Mouse (Mus musculus) bone marrow, adult 2 months (tissue): ENCODE data around the gene Wasf2.

Experiments
- CTCF ChIP-seq: fragments of 200-500 bp; IDR thresholded peaks from 2 replicates; pipeline ENCODE4 v1.5.1; 2011; ENCODE audit warnings: low read length, control low read depth; ENCODE audit not compliant: control insufficient read depth, insufficient read depth
- POLR2A ChIP-seq: fragments of 200-500 bp; IDR thresholded peaks from 2 replicates; pipeline ENCODE4 v1.6.1; 2011; ENCODE audit warnings: low read depth, mild to moderate bottlenecking, control low read depth, low read length, borderline replicate concordance; ENCODE audit not compliant: control insufficient read depth

DNA sequence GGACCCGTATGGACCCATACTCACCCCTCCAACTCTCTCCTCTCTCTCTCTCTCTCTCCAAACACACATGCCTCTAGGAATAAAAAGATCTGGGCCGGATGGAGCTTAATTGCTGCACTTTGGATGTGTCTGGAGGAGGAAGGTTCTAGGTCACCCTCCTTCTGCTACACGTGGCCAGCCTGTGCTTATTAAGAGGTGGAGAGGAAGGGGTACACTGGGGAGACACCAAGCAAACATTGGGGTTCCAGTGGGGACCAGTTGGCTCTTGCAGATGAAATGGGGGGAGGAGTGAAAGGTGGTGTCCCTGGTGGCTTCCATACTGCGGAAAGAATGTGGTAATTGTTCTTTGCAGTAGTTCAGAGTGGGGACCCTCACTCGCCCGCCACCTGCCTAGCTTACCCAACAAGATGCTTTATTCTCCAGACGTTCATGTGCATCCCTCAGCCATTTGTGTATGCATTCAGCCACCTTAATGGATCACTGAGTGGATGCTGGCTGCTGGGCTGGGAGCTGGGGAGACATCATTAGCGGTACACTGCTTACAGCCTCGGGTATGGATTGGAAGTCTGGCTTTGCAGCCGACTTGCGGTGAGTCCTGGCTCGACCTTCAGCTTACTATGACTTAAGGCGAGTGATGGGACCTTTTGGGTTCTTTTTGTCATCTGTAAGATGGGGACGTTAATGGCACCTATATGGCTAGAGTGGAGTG is 14.4 kb upstream of the Wasf2 start:
- TF ChIP-seq CTCF (no peak), POLR2A (no peak)
